Mouse (Mus musculus) lung, adult 2 months (tissue): ENCODE results near the gene Slco2b1. TPM values are rescaled to one million over a fixed set of nuclear protein-coding genes. Genes with fewer than 3 reads are reported as not detected.

Experiments
- DNase-seq: peaks from one replicate; pipeline ENCODE4 v3.0.0; 2022
- H3K4me1 ChIP-seq: fragments of 200-500 bp; 2 replicates; pipeline ENCODE4 v1.6.1; 2011; ENCODE audit warnings: low read length; ENCODE audit not compliant: control insufficient read depth, insufficient read depth
- H3K4me3 ChIP-seq: fragments of 200-500 bp; replicated peaks from 2 replicates; pipeline ENCODE3; 2011; ENCODE audit warnings: low read depth, mild to moderate bottlenecking, control low read depth, low read length; ENCODE audit errors: extremely low read depth
- CTCF ChIP-seq: fragments of 200-500 bp; IDR thresholded peaks from 2 replicates; pipeline ENCODE4 v1.5.1; 2011; ENCODE audit warnings: mild to moderate bottlenecking, low read length, control low read depth; ENCODE audit not compliant: insufficient read depth
- POLR2A ChIP-seq: fragments of 200-500 bp; IDR thresholded peaks from 2 replicates; pipeline ENCODE4 v1.6.1; 2011; ENCODE audit warnings: low read depth, mild to moderate bottlenecking, control low read depth, low read length, borderline replicate concordance; ENCODE audit errors: extremely low read depth
- WGBS: fragments of 180-500 bp; shearing (Covaris S2); methylation state at CpG from one replicate; pipeline ENCODE4 v1.1.7; 2018; 5-methylcytosine and 5-hydroxymethylcytosine counted together
- polyA plus RNA-seq: library from polyadenylated mRNA; depleted of rRNA; stranded (reverse); fragments of >200 nt; gene quantifications from 2 replicates; pipeline ENCODE4 v1.2.3, GENCODE M21; 2012; rRNA removed

Slco2b1 gene
- polyA plus RNA-seq, 1 experiment: 16.5 TPM

- no peak for DNase-seq
- H3K4me3 ChIP-seq: no peak overlapping the region
- H3K4me1 ChIP-seq: no peaks in the 10 kb centered on the region
- TF ChIP-seq POLR2A: no peak
- no peak for TF ChIP-seq CTCF
- 12% methylated on average over 6 of the region's 6 CpGs for whole genome bisulfite sequencing
Observed at GRCm38 (mm10) chr7:99632286-99632685, 78.9 kb downstream of the Slco2b1 start.

GRCm38 (mm10) chr7:99627366-99627765, 83.8 kb downstream of the Slco2b1 start:
- Histone ChIP-seq H3K4me1 (peaks cover 6% of the 10 kb centered on the region), H3K4me3 (no peak overlapping the region)
- DNase-seq: no peak
- 14% methylated on average over 7 of the region's 7 CpGs for WGBS
- TF ChIP-seq POLR2A (no peak), CTCF (no peak)

- no peak for TF ChIP-seq POLR2A
- no peak for TF ChIP-seq CTCF
- WGBS: under 1% methylated on average over 81 of the region's 83 CpGs
- Histone ChIP-seq H3K4me3 (peak within 1 kb of the TSS; percentile 60), H3K4me1 (peaks cover 6% of the 10 kb centered on the region)
- DNase-seq: peak; percentile 46
Observed at GRCm38 (mm10) chr7:99626376-99627270, 84.5 kb downstream of the Slco2b1 start, which contains the start of gene Tpbgl. TSS of gene Tpbgl (minus strand) at chr7:99627103.

- DNase-seq: peak; percentile 84
- WGBS: 1% methylated on average over 81 of the region's 81 CpGs
- Histone ChIP-seq H3K4me1 (peaks cover 6% of the 10 kb centered on the region), H3K4me3 (peak overlapping the region; percentile 60)
- no peak for TF ChIP-seq POLR2A
- TF ChIP-seq CTCF: peak; percentile 74
Observed at GRCm38 (mm10) chr7:99625722-99626375, 85.3 kb downstream of the Slco2b1 start.

- Histone ChIP-seq H3K4me3 (no peak overlapping the region), H3K4me1 (no peaks in the 10 kb centered on the region)
- 9% methylated on average over 3 of the region's 3 CpGs for WGBS
- no peak for TF ChIP-seq POLR2A
- TF ChIP-seq CTCF: peak; percentile 50; the same call in 1 of the 2 replicates
- DNase-seq: no peak
Observed at GRCm38 (mm10) chr7:99618860-99619259, 92.3 kb downstream of the Slco2b1 start.

GRCm38 (mm10) chr7:99618264-99618663, 92.9 kb downstream of the Slco2b1 start:
- no peak for DNase-seq
- WGBS: 74% methylated on average over 2 of the region's 2 CpGs
- Histone ChIP-seq H3K4me1 (no peaks in the 10 kb centered on the region), H3K4me3 (no peak overlapping the region)
- no peak for TF ChIP-seq CTCF
- TF ChIP-seq POLR2A: no peak

Other genes starting within 250 kb of the Slco2b1 start
- gene Klhl35, start 245.3 kb downstream of the Slco2b1 start, polyA plus RNA-seq: 0.80 and 0.89 TPM in 2 replicates
- gene Rps3, start 227.6 kb downstream of the Slco2b1 start, polyA plus RNA-seq: 206 and 308 TPM in 2 replicates
- 131 and 161 TPM in 2 replicates for gene Arrb1, start 175.9 kb downstream of the Slco2b1 start, polyA plus RNA-seq
- gene Tpbgl, start 84.2 kb downstream of the Slco2b1 start, polyA plus RNA-seq: 3.8 and 7.2 TPM in 2 replicates
- not detected in 2 replicates for gene Olfr520, start 18.9 kb upstream of the Slco2b1 start, polyA plus RNA-seq
- not detected in 2 replicates for gene Olfr521, start 52.2 kb upstream of the Slco2b1 start, polyA plus RNA-seq
- 3.4 TPM in 2 replicates for gene Neu3, start 117.1 kb upstream of the Slco2b1 start, polyA plus RNA-seq
- gene Xrra1, start 147.8 kb upstream of the Slco2b1 start, polyA plus RNA-seq: 0.87 and 1.1 TPM in 2 replicates
- gene Spcs2, start 152.1 kb upstream of the Slco2b1 start, polyA plus RNA-seq: 21.5 and 45.6 TPM in 2 replicates